Mouse (Mus musculus) small intestine, adult 2 months (tissue): ENCODE measurements around the gene Arid2.

Source experiments
- CTCF ChIP-seq: fragments of 200-500 bp; IDR thresholded peaks from 2 replicates; pipeline ENCODE4 v1.5.1; 2012; ENCODE audit warnings: low read depth, mild to moderate bottlenecking, control low read depth, inconsistent platforms, low read length, moderate library complexity, mixed read lengths; ENCODE audit not compliant: insufficient replicate concordance, insufficient read length; ENCODE audit errors: extremely low read depth
- POLR2A ChIP-seq: fragments of 200-500 bp; IDR thresholded peaks from 2 replicates; pipeline ENCODE4 v1.6.1; 2012; ENCODE audit warnings: low read depth, mild to moderate bottlenecking, control low read depth, inconsistent platforms, low read length, moderate library complexity

GRCm38 (mm10) chr15:96319335-96319734 is 32.0 kb downstream of the Arid2 start:
- no peak for TF ChIP-seq CTCF
- TF ChIP-seq POLR2A: no peak
